Comparison of ENCODE assay signal across 17 mouse cellular contexts in the genomic region with DNA sequence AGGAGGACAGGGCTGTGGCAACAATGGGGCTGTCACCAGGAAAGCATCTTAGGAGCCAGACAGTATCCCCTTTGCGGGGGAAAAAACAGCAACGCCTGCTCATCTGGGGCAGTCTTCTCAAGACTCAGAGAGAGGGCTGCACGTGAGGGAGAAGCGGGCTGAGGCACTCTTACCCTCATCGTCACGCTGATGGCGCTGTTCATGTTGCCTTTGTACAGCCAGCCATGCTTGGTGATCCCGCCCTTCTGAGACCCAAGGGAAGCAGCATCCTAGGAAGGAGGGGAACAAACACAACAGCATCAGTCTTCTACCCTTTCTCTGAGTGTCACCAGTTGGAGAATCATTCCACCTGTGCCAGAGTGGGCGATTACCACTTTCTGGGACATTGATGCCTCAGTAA.
"Had no signal": no experiment of that assay in that cellular context is flagged by ENCODE, and none has a peak within 500 bp of the region (broad histone marks: within the 10 kb centered on the region; RNA-seq: fewer than 3 reads in every experiment).

No protein-coding gene starts in this region.

- H3K27me3 ChIP-seq: intestine, embryonic 15.5 days; liver, embryonic 12.5 days; liver, embryonic 15.5 days; lung, embryonic 15.5 days had no signal

- H3K4me3 ChIP-seq: intestine, embryonic 15.5 days; layer of hippocampus, adult 2 months; limb, embryonic 10.5 days; limb, embryonic 13.5 days; liver, embryonic 12.5 days; liver, embryonic 15.5 days; lung, embryonic 15.5 days had no signal

- H3K4me2 ChIP-seq: intestine, embryonic 15.5 days; limb, embryonic 13.5 days; liver, embryonic 12.5 days; liver, embryonic 15.5 days; lung, embryonic 15.5 days; midbrain, embryonic 11.5 days had no signal

- H3K4me1 ChIP-seq: liver, embryonic 15.5 days had no signal

- H3K9ac ChIP-seq: intestine, embryonic 15.5 days; limb, embryonic 13.5 days; liver, embryonic 12.5 days; liver, embryonic 15.5 days; lung, embryonic 15.5 days had no signal

- H3K36me3 ChIP-seq: limb, embryonic 10.5 days; limb, embryonic 13.5 days; liver, embryonic 12.5 days; liver, embryonic 15.5 days had no signal

- H3K9me3 ChIP-seq: intestine, embryonic 15.5 days; limb, embryonic 10.5 days; limb, embryonic 13.5 days; liver, embryonic 12.5 days; liver, embryonic 15.5 days; lung, embryonic 15.5 days had no signal

- DNase-seq: kidney, adult 18-20 months; kidney, postnatal 10 days; layer of hippocampus, adult 9-11 months; liver; lung, adult 18-20 months; lung, postnatal 36 days; midbrain, embryonic 14.5 days; thymus, adult 18-20 months; thymus, postnatal 36 days had no signal

- ATAC-seq: intestine, embryonic 15.5 days; liver, embryonic 12.5 days had no signal

- H3K27ac ChIP-seq: intestine, embryonic 15.5 days; layer of hippocampus, adult 2 months; limb, embryonic 10.5 days; limb, embryonic 13.5 days; liver, embryonic 12.5 days; liver, embryonic 15.5 days had no signal
